Mouse (Mus musculus) embryo, embryonic 9.5 days (tissue): ENCODE measurements around the gene Arfgap1.
A peak's percentile ranks its signal among the peaks of the same experiment; 100 is the strongest.

Source experiments
- DNase-seq: peaks from one replicate; pipeline ENCODE4 v3.0.0-alpha.2; 2017; ENCODE audit errors: extremely low spot score

Gene Arfgap1

GRCm38 (mm10) chr2:180967010-180967763 lies at the start of gene Arfgap1:
TSS of gene Arfgap1 (plus strand) at chr2:180967225.
- peak; percentile 87 for DNase-seq

GRCm38 (mm10) chr2:180919913-180920809 lies 46.9 kb upstream of the Arfgap1 start:
- DNase-seq: no peak

GRCm38 (mm10) chr2:180920810-180921400 lies 46.1 kb upstream of the Arfgap1 start, which contains the start of gene Ythdf1:
TSS of gene Ythdf1 (minus strand) at chr2:180920949.
- peak; percentile 97 for DNase-seq

- no peak for DNase-seq
These were observed 44.3 kb upstream of the Arfgap1 start for GRCm38 (mm10) chr2:180922739-180923138.

- peak; percentile 74 for DNase-seq
These were observed 41.8 kb upstream of the Arfgap1 start for GRCm38 (mm10) chr2:180925176-180925575.

GRCm38 (mm10) chr2:180928723-180929122 lies 38.3 kb upstream of the Arfgap1 start, which contains the start of gene Birc7:
TSS of gene Birc7 (plus strand) at chr2:180929023.
- DNase-seq: no peak

GRCm38 (mm10) chr2:180932418-180932817 lies 34.6 kb upstream of the Arfgap1 start:
- no peak for DNase-seq

- DNase-seq: no peak
These were observed 26.8 kb upstream of the Arfgap1 start for GRCm38 (mm10) chr2:180940187-180940586.

GRCm38 (mm10) chr2:180941869-180942268 lies 25.2 kb upstream of the Arfgap1 start:
- no peak for DNase-seq

GRCm38 (mm10) chr2:180949947-180950346 lies 17.1 kb upstream of the Arfgap1 start:
- DNase-seq: no peak

- peak; percentile 55 for DNase-seq
These were observed 14.3 kb upstream of the Arfgap1 start for GRCm38 (mm10) chr2:180952731-180953171.

GRCm38 (mm10) chr2:180953638-180954037 lies 13.4 kb upstream of the Arfgap1 start:
- no peak for DNase-seq

GRCm38 (mm10) chr2:180954061-180955047 lies 12.7 kb upstream of the Arfgap1 start, which contains the start of gene Nkain4:
TSS of gene Nkain4 (minus strand) at chr2:180954699.
- DNase-seq: peak; percentile 85

GRCm38 (mm10) chr2:180959605-180960004 lies 7.4 kb upstream of the Arfgap1 start:
- DNase-seq: no peak

GRCm38 (mm10) chr2:180960187-180960586 lies 6.8 kb upstream of the Arfgap1 start:
- DNase-seq: no peak

GRCm38 (mm10) chr2:180962616-180963308 lies 4.3 kb upstream of the Arfgap1 start:
- DNase-seq: no peak

- peak; percentile 78 for DNase-seq
These were observed 3.1 kb upstream of the Arfgap1 start for GRCm38 (mm10) chr2:180963956-180964355.

GRCm38 (mm10) chr2:180966092-180966882 lies 738 bp upstream of the Arfgap1 start:
- DNase-seq: no peak

GRCm38 (mm10) chr2:180981133-180981532 lies 14.1 kb downstream of the Arfgap1 start:
- DNase-seq: no peak
